Mouse (Mus musculus) MEL (cell line): ENCODE measurements around the gene Gm28048.

Experiments used
- E2F4 ChIP-seq: IDR thresholded peaks from 2 replicates; pipeline ENCODE4 v1.6.1; 2011; ENCODE audit warnings: low read depth, low read length, improper control_type of control experiment, borderline replicate concordance
- ELF1 ChIP-seq: IDR thresholded peaks from 2 replicates; pipeline ENCODE4 v1.6.1; 2014; ENCODE audit warnings: low read depth, mild to moderate bottlenecking, inconsistent platforms, low read length, improper control_type of control experiment, moderate library complexity
- ETS1 ChIP-seq: IDR thresholded peaks from 2 replicates; pipeline ENCODE4 v1.6.1; 2012; ENCODE audit warnings: low read depth, mild to moderate bottlenecking, inconsistent platforms, low read length, improper control_type of control experiment, moderate library complexity
- POLR2A ChIP-seq, 2 experiments: IDR thresholded peaks; 2 replicates each; pipeline ENCODE4 v1.6.1; 2011 to 2012; ENCODE audit warnings: low read length in 2 of 2, mild to moderate bottlenecking in 2 of 2, control low read depth in 1 of 2, improper control_type of control experiment in 1 of 2, low read depth in 1 of 2, moderate library complexity in 1 of 2; ENCODE audit not compliant: control insufficient read depth in 1 of 2, insufficient read depth in 1 of 2, poor library complexity in 1 of 2
- POLR2AphosphoS2 ChIP-seq: IDR thresholded peaks from 2 replicates; pipeline ENCODE4 v1.6.1; 2011; ENCODE audit warnings: low read length, improper control_type of control experiment
- UBTF ChIP-seq: IDR thresholded peaks from 2 replicates; pipeline ENCODE4 v1.6.1; 2012; ENCODE audit warnings: low read depth, mild to moderate bottlenecking, inconsistent platforms, low read length, improper control_type of control experiment, moderate library complexity, borderline replicate concordance; ENCODE audit not compliant: insufficient read depth
- ZKSCAN1 ChIP-seq: IDR thresholded peaks from 2 replicates; pipeline ENCODE4 v1.6.1; 2012; ENCODE audit warnings: low read depth, mild to moderate bottlenecking, inconsistent platforms, low read length, improper control_type of control experiment, moderate library complexity
- ZNF384 ChIP-seq: IDR thresholded peaks from 2 replicates; pipeline ENCODE4 v1.6.1; 2012; ENCODE audit warnings: low read depth, mild to moderate bottlenecking, inconsistent platforms, low read length, improper control_type of control experiment

DNA sequence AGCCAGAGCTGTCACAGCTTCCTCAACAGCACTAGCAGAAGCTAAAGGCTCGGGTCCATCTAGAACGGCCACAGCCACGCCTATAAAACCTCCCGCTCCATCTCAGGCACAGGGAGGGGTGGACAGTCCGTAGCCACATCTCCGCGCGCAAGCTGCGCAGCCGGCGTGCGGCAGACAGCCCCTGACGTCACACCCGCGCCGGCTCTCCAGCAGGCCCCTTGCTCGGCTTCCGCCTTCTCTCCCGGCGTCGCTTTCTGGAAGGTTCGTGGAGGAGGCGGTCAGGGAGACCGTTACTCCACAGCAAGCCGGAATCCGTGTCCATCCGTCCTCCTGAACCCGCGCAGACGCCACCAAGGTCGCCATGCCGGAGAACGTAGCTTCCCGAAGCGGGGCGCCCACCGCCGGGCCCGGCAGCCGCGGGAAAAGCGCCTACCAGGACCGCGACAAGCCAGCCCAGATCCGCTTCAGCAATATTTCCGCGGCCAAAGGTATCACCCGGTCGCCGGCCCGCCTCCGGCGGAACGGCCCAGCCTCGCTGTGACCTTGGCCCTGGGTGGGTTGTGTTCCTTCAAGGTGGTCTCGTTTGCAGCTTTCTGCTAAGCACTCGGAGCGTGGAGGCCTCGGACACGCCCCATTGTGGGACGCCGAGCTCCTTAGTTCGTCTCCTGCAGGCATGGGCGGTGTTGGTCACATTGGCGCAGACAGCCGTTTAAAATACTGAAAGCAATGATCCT lies 8.7 kb upstream of the Gm28048 start, which contains the start of gene Cct4:
- TF ChIP-seq ETS1 (peak; percentile 27; the same call in 1 of the 2 replicates), ZKSCAN1 (no peak), POLR2A (IDR thresholded peaks at IDR 0.05; ENCODE audit: control insufficient read depth in 1 of 2, insufficient read depth in 1 of 2, low read depth in 1 of 2, low read length in 2 of 2, poor library complexity in 1 of 2) (peak; percentile 95 to 98), UBTF (no peak; the same call in 1 of the 2 replicates), ZNF384 (no peak), POLR2AphosphoS2 (peak; percentile 96; the same call in 1 of the 2 replicates), ELF1 (peak; percentile 97), E2F4 (no peak)
